Mouse (Mus musculus) testis, adult 2 months (tissue): ENCODE measurements around the gene Tmem230.

Experiments
- CTCF ChIP-seq: fragments of 200-500 bp; IDR thresholded peaks from 2 replicates; pipeline ENCODE4 v1.5.1; 2012; ENCODE audit warnings: low read depth, mild to moderate bottlenecking, inconsistent platforms, low read length, moderate library complexity; ENCODE audit not compliant: control insufficient read depth, insufficient read depth, insufficient replicate concordance
- POLR2A ChIP-seq: fragments of 200-500 bp; IDR thresholded peaks from 2 replicates; pipeline ENCODE4 v1.6.1; 2012; ENCODE audit warnings: low read depth, mild to moderate bottlenecking, inconsistent platforms, low read length, moderate library complexity; ENCODE audit not compliant: control insufficient read depth

DNA sequence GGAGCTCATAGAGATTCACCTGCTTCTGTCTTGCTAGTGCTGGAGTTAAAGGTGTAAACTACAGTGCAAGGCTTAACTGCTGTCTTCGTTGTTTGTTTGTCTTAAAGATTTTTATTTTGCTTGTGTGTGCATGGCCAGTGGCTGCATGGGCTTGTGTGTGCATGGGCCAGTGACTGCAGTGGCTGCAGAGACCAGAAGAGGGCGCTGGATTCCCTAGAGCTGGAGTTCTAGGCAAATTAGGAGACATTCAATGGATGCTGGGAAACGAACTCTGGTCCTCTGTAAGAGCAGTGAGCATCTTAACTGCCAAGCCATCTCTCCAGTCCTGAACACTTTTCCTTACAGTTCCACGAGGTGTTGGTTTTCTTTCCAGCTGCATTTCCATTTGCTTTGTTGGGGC, 27.9 kb upstream of the Tmem230 start:
- TF ChIP-seq CTCF (peak; percentile 46; the same call in 1 of the 2 replicates), POLR2A (no peak)
